Mouse (Mus musculus): Measurements from ENCODE around the gene R3hcc1l. TPM values are rescaled to one million over a fixed set of nuclear protein-coding genes. Genes with fewer than 3 reads are reported as not detected.

R3hcc1l gene
- polyA plus RNA-seq, 1 experiment from 2014 or later: 15.7 TPM

DNA sequence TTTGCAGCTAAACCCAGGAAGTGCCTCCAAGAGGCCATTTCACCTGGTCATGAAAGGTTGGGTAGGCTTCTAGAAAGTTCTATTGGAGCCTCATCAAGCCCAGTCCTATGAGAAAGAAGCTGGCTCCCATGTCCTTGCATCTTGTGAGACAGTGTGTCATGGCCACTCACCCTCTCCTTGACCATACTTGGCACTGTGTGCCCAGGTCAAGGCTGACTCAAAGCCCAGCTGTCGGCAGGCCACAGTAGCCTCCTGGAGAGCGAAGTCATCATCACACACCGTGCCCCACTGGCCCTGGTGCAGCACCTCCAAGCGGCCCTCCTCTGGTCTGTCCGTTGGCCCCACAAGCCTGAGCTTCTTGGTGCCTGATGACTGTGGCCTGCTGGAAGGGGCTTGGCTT is 89.5 kb downstream of the R3hcc1l start:
- ATAC-seq: no peak
- H3K9me3 ChIP-seq (replicated peaks): no peaks in the 10 kb centered on the region
- H3K4me3 ChIP-seq: no peak overlapping the region
- no peak overlapping the region for H3K4me2 ChIP-seq
- H3K36me3 ChIP-seq: no peaks in the 10 kb centered on the region
- H3K4me1 ChIP-seq: peaks cover 7% of the 10 kb centered on the region; the same call in 1 of the 2 replicates
- H3K27ac ChIP-seq: no peak overlapping the region
- H3K27me3 ChIP-seq (replicated peaks): peaks cover 36% of the 10 kb centered on the region
- WGBS (ENCODE audit: insufficient replicate concordance): 73% methylated on average over 5 of the region's 5 CpGs
- no peak overlapping the region for H3K9ac ChIP-seq

DNA sequence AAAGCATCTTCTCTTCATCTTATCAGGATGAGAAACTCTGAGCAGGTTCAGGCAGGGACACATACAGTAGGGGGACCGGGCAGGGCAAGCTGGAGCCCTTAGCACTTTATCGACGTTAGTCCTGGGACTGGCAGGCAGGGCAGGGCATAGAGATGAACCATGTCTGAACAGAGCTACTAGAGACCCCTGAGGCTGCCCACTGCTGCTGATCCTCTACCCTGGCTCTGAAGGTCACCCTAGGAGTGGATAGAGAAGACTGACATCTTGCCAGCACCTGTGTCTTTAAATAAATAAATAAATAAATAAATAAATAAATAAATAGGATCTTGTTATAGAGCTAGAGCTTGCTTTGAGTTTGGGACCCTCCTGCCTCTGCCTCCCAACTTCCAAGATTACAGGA is 91.2 kb downstream of the R3hcc1l start:
- H3K4me1 ChIP-seq: peaks cover 9% of the 10 kb centered on the region; the same call in 1 of the 2 replicates
- 70% methylated on average over 3 of the region's 3 CpGs for WGBS (ENCODE audit: insufficient replicate concordance)
- peaks cover 51% of the 10 kb centered on the region for H3K27me3 ChIP-seq (replicated peaks)

DNA sequence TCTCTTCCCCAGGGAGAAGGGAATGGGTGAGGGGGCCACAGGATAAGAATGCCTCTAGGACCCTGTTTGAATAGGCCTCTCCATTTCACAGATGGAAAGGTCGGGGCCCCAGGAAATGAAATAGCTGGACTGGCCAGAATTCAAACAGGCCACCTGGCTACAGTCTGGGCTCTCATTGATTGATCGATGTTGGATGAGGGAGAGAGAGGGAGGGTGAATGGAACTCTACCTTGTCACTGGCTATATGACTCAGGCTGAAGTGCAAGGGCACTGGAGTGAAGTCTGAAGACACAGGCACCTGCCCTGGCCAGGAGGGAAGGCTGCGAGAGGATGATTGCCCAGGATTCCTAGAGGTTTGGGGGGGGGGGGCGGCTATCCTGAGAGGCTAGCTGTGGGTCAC is 93.2 kb downstream of the R3hcc1l start:
- Histone ChIP-seq H3K27me3 (replicated peaks) (peaks cover 62% of the 10 kb centered on the region), H3K4me3 (no peak overlapping the region), H3K36me3 (no peaks in the 10 kb centered on the region), H3K4me2 (no peak overlapping the region), H3K4me1 (peaks cover 9% of the 10 kb centered on the region; the same call in 1 of the 2 replicates), H3K27ac (no peak overlapping the region), H3K9ac (no peak overlapping the region), H3K9me3 (replicated peaks) (no peaks in the 10 kb centered on the region)
- WGBS (ENCODE audit: insufficient replicate concordance): 59% methylated on average over 4 of the region's 4 CpGs
- ATAC-seq: no peak

More for the DNA sequence above, 91.2 kb downstream of the R3hcc1l start:
- no peaks in the 10 kb centered on the region for H3K9me3 ChIP-seq (replicated peaks)
- no peak overlapping the region for H3K4me3 ChIP-seq
- H3K27ac ChIP-seq: no peak overlapping the region
- H3K9ac ChIP-seq: no peak overlapping the region
- ATAC-seq: no peak
- no peak overlapping the region for H3K4me2 ChIP-seq
- no peaks in the 10 kb centered on the region for H3K36me3 ChIP-seq

DNA sequence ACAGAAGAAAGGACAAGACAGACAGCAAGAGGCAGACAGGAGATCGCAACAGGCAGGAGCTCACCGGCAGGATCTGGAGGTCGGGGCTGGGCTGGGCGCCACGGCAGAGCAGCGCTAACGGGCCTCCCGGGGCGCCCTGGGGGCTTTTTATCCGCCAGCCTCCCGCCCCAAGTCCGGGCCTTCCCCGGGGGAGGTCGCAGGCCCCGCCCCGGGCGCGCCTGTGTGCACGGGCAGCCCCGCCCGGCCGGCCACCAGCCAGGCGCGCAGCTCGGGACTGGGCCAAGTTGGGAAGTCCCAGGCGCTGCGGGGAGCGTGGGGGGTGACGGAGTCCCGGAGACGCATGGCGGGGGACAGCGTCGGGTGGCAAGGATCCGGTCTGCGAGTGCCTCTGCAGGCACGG is 94.1 kb downstream of the R3hcc1l start, which contains the start of gene Loxl4:
Gene Loxl4 (minus strand): TSS at position 160 of the 400 bp plus-strand sequence.
- no peaks in the 10 kb centered on the region for H3K36me3 ChIP-seq
- peaks cover 65% of the 10 kb centered on the region for H3K27me3 ChIP-seq (replicated peaks)
- H3K9me3 ChIP-seq (replicated peaks): no peaks in the 10 kb centered on the region
- no peak for ATAC-seq
- no peak within 1 kb of the TSS for H3K9ac ChIP-seq
- peak within 1 kb of the TSS; percentile 36 for H3K4me3 ChIP-seq
- peak within 1 kb of the TSS; percentile 59 for H3K4me2 ChIP-seq
- 2% methylated on average over 37 of the region's 37 CpGs for WGBS (ENCODE audit: insufficient replicate concordance)
- H3K27ac ChIP-seq: no peak within 1 kb of the TSS
- H3K4me1 ChIP-seq: peaks cover 9% of the 10 kb centered on the region; the same call in 1 of the 2 replicates

DNA sequence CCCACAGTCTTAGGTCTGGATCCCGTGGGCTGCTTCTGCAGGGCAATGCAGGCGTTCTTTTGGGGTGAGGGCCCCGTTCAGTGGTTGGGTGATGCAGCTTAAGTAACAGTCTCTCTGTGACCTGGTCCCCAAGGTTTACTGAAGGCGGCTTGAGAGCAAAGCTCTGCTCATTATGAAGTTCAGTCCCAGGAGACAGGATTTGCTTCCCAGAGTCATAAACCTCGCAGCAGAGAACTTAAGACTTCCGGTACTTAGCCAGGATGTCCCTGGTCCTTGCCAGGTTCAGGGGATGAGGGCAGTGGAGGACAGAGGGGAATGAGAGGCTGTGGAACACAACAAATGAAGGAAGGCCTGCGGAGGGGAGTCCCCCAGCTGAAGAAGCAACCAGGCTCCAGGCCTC is 94.6 kb downstream of the R3hcc1l start:
- no peak for ATAC-seq
- no peak overlapping the region for H3K9ac ChIP-seq

DNA sequence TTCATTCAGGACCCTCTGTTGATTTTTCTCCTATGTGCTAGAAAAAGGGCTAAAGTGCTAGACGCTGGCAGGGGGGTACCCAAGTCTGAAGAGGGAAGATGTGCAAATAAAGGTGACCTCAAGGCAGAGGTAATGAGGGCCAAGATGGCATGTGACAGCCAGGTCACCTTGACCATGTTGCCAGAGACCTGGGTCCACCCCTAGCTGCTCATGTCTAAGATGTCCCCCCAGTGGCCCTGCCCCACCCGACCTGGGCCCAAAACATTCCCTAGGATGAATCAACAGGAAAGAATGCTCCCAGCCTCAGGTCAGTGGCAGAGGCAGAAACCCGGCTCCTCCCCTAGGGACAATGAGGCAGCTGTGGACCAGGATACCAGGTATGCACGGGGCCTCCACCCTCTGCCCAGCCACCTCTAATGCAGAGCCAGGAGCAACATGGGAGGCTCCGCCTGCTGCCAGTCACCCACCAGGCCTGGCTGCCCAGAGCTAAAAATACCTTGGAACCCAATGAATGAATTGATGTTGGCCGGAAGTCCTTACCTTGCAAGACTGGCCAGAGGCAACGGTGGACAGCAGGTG is 95.2 kb downstream of the R3hcc1l start:
- Histone ChIP-seq H3K36me3 (no peaks in the 10 kb centered on the region), H3K9me3 (replicated peaks) (no peaks in the 10 kb centered on the region), H3K9ac (no peak overlapping the region), H3K27me3 (replicated peaks) (peaks cover 70% of the 10 kb centered on the region), H3K4me1 (peaks cover 9% of the 10 kb centered on the region; the same call in 1 of the 2 replicates), H3K4me2 (no peak overlapping the region), H3K4me3 (no peak overlapping the region), H3K27ac (no peak overlapping the region)
- WGBS (ENCODE audit: insufficient replicate concordance): 55% methylated on average over 7 of the region's 7 CpGs
- no peak for ATAC-seq

More for the DNA sequence above, 94.6 kb downstream of the R3hcc1l start:
- H3K4me1 ChIP-seq: peaks cover 9% of the 10 kb centered on the region; the same call in 1 of the 2 replicates
- peak overlapping the region; percentile 36 for H3K4me3 ChIP-seq
- H3K4me2 ChIP-seq: peak overlapping the region; percentile 59
- no peaks in the 10 kb centered on the region for H3K9me3 ChIP-seq (replicated peaks)
- peaks cover 70% of the 10 kb centered on the region for H3K27me3 ChIP-seq (replicated peaks)
- 24% methylated on average over 7 of the region's 7 CpGs for WGBS (ENCODE audit: insufficient replicate concordance)
- no peaks in the 10 kb centered on the region for H3K36me3 ChIP-seq
- H3K27ac ChIP-seq: no peak overlapping the region

GRCm38 (mm10) chr19:42628068-42628467 is 109.5 kb downstream of the R3hcc1l start:
- 84% methylated on average over 6 of the region's 6 CpGs for WGBS (ENCODE audit: insufficient replicate concordance)
- no peaks in the 10 kb centered on the region for H3K9me3 ChIP-seq (replicated peaks)

DNA sequence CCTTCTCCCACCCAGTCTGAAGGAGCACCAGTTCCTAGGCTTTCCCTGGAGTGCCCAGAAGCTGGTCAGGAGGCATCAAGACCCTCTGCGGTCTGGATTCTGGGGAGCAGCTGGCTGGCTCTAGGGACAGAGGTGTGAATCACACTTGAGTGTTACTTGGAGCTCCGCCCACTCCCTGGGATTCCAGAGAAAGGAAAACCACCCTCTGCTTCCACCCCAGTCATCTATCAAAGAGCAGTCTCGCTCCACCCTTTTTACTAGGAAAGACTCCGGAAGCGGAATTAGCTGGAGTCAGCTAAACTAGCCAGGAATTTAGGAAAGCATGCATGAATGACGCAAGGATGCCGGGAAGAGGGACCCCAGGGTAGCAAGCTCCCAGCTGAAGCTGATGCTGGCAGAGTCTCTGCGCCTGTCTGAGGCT is 113.0 kb downstream of the R3hcc1l start:
- H3K27ac ChIP-seq: no peak overlapping the region
- ATAC-seq: no peak
- H3K36me3 ChIP-seq: no peaks in the 10 kb centered on the region
- WGBS (ENCODE audit: insufficient replicate concordance): 7% methylated on average over 8 of the region's 8 CpGs
- peak overlapping the region; percentile 13; the same call in 1 of the 2 replicates for H3K4me2 ChIP-seq
- no peaks in the 10 kb centered on the region for H3K4me1 ChIP-seq
- no peak overlapping the region for H3K9ac ChIP-seq
- H3K9me3 ChIP-seq (replicated peaks): no peaks in the 10 kb centered on the region
- peaks cover 36% of the 10 kb centered on the region for H3K27me3 ChIP-seq (replicated peaks)
- no peak overlapping the region for H3K4me3 ChIP-seq

More at GRCm38 (mm10) chr19:42628068-42628467, 109.5 kb downstream of the R3hcc1l start:
- H3K27me3 ChIP-seq (replicated peaks): peaks cover 30% of the 10 kb centered on the region
- H3K9ac ChIP-seq: no peak overlapping the region
- no peak overlapping the region for H3K4me3 ChIP-seq
- H3K36me3 ChIP-seq: no peaks in the 10 kb centered on the region
- ATAC-seq: no peak
- no peaks in the 10 kb centered on the region for H3K4me1 ChIP-seq
- no peak overlapping the region for H3K27ac ChIP-seq
- H3K4me2 ChIP-seq: no peak overlapping the region

- no peak overlapping the region for H3K4me3 ChIP-seq
- 56% methylated on average over 4 of the region's 4 CpGs for WGBS (ENCODE audit: insufficient replicate concordance)
- H3K27me3 ChIP-seq (replicated peaks): peaks cover 36% of the 10 kb centered on the region
- H3K4me1 ChIP-seq: no peaks in the 10 kb centered on the region
- H3K36me3 ChIP-seq: no peaks in the 10 kb centered on the region
- no peak overlapping the region for H3K9ac ChIP-seq
- no peak overlapping the region for H3K4me2 ChIP-seq
- no peak for ATAC-seq
- no peaks in the 10 kb centered on the region for H3K9me3 ChIP-seq (replicated peaks)
- no peak overlapping the region for H3K27ac ChIP-seq
Observed at GRCm38 (mm10) chr19:42632301-42632700, 113.7 kb downstream of the R3hcc1l start.

DNA sequence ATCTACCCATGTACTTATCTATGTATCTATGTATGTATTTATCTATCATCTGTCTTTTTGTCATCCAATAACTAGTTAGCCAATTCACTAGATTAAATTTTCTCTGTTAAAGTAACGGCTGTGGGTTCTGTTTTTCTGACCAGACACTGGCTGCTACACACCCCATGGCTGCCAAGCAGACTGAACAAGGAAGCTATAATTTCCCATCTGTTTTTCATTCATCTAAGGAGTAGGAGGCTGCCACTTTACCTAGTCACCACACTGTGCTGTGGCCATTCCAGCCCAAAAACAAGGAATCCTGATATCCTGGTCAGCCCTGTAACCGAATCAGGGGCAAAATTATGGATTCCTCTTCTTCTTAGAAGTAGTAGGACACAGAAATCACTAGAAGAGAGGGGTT is 115.1 kb downstream of the R3hcc1l start:
- no peak overlapping the region for H3K9ac ChIP-seq
- no peak overlapping the region for H3K4me3 ChIP-seq
- WGBS (ENCODE audit: insufficient replicate concordance): 56% methylated on average over 2 of the region's 2 CpGs
- no peak overlapping the region for H3K27ac ChIP-seq
- ATAC-seq: no peak
- H3K9me3 ChIP-seq (replicated peaks): no peaks in the 10 kb centered on the region
- no peak overlapping the region for H3K4me2 ChIP-seq
- H3K27me3 ChIP-seq (replicated peaks): peaks cover 36% of the 10 kb centered on the region
- no peaks in the 10 kb centered on the region for H3K36me3 ChIP-seq
- H3K4me1 ChIP-seq: no peaks in the 10 kb centered on the region

- peaks cover 18% of the 10 kb centered on the region for H3K27me3 ChIP-seq (replicated peaks)
- H3K9ac ChIP-seq: no peak overlapping the region
- no peaks in the 10 kb centered on the region for H3K9me3 ChIP-seq (replicated peaks)
- no peaks in the 10 kb centered on the region for H3K4me1 ChIP-seq
- 43% methylated on average over 11 of the region's 11 CpGs for WGBS (ENCODE audit: insufficient replicate concordance)
- no peak overlapping the region for H3K27ac ChIP-seq
- no peaks in the 10 kb centered on the region for H3K36me3 ChIP-seq
- no peak overlapping the region for H3K4me3 ChIP-seq
- no peak overlapping the region for H3K4me2 ChIP-seq
- no peak for ATAC-seq
Observed at GRCm38 (mm10) chr19:42636631-42637030, 118.1 kb downstream of the R3hcc1l start.

DNA sequence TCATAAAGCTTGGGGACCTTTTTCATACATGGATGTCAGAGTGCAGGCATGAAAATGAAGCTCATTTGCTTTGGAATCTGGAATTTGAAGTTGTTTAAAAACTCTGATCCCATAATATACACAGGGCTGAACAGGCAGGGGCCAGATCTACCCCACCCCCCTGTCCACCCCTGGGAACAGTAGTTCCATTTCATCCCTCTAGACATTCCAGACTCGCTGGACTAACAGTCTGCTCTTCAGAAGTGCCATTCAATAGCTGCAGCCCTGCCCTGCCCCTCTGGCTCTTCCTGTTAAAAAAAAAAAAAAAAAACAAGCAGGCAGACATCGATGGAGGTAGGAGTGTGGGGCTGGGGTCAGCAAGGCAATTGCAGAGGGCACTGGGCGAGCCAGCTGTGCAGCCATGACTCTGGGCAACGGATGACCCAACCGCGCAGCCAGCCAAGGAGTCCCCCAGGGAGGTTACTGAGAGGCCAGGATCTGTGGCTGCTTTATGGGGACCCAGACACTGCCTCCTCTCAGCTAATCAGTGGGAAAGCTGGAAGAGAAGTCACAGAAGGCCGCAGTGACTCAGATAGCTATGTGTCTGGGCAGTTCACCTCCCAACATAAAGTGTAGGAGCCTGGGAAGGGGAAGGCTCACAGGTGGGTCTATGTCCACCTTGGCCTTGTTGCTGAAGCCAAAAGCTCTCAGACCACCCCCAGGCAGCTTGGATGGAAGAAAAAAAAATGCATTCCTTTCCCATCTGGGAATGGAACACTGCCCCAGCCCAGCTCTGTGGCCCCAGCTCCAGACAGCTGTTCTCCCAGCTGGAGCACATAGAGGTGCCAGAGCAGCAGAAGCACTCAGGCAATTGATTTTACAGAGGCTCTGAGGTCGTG is 120.3 kb downstream of the R3hcc1l start:
- Histone ChIP-seq H3K27me3 (replicated peaks) (0 out of 2 replicates have a peak, but pooled peaks cover 4% of the 10 kb centered on the region), H3K27ac (no peak overlapping the region), H3K9me3 (replicated peaks) (no peaks in the 10 kb centered on the region), H3K9ac (no peak overlapping the region), H3K4me1 (no peaks in the 10 kb centered on the region), H3K4me3 (no peak overlapping the region), H3K4me2 (no peak overlapping the region), H3K36me3 (no peaks in the 10 kb centered on the region)
- WGBS (ENCODE audit: insufficient replicate concordance): 49% methylated on average over 8 of the region's 8 CpGs
- no peak for ATAC-seq

All from liver, embryonic 12.5 days (tissue).